Mouse (Mus musculus): ENCODE measurements around the gene Itsn1.

Itsn1 gene

DNA sequence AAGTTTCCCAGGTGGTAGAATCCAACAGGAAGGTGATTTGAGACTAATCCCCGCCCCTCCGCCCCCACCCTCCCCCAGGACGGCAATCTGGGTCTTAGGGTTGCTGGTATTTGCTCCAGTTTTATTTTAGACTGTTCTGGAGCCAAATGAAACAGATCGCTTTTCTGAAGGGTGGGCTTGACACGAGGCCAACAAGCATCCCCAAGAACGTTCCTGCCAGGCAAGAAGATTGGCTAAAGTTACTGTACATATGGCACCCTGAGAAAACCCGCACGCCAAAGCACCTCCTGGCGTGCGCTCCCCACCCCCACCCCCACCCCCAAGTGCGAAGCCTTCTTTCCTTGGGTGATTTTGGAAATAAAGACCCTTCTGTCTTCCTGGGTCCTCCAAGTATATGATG is 178.1 kb downstream of the Itsn1 start:
- DNase-seq (ENCODE audit: low spot score) = no peak

DNA sequence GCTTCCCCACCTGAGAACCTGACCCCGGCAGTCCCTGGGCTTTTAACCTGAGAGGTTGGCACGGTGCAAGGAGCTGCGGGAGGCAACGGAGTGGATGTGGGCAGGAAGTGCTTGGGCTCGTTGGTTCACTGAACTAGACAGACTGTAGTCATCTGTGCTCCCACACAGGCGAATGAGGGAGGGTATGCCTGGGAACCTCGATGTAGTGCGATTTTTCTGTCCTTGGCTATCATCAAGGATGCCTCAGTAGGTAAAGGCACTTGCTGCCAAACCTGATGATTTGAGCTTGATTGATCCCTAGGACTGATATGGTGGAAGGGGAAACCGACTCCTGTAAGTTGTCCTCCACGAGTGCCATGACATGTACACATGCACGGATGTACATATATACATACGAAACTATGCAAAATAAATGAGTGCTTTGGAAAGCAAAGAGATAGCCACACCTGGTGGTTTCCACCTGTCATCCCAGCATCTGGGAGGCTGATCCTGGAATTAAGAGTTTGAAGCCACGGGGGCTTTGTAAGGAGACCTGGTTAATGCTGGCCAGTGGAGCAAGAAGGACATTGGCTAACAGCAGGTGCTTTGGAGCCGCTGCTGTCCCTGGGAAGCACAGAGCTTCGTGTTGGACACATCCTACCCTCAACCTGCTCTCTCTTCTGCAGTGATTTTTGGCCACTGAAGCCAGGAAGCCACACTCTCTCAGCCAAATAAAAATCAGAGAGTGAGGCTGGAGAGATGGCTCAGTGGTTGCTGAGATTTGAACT is 180.7 kb downstream of the Itsn1 start:
- no peak for DNase-seq (ENCODE audit: low spot score)

DNA sequence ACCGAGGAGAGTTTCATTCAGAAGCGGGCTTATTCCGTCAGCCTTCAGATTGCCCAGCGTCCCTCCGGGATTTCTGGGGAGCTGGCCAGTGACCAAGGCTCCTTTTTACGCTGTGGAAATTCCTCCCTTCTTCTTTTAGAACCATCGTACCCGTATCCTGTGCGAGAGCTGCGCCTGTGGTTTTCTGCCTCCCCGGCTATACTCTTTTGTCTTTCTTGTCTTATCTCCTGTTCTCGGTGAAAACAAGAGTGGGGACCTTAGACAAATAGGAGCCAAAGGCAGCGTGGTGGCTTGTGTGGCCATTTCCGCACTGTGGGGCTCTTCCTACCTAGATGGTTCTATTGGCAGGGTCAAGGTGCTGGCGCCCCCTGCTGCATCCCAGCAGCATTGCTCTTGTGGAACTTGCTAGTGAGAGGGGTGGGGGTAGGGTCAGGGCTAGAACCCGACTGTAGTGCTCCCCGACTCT is 188.6 kb downstream of the Itsn1 start:
- DNase-seq (ENCODE audit: low spot score) = peak; percentile 89

DNA sequence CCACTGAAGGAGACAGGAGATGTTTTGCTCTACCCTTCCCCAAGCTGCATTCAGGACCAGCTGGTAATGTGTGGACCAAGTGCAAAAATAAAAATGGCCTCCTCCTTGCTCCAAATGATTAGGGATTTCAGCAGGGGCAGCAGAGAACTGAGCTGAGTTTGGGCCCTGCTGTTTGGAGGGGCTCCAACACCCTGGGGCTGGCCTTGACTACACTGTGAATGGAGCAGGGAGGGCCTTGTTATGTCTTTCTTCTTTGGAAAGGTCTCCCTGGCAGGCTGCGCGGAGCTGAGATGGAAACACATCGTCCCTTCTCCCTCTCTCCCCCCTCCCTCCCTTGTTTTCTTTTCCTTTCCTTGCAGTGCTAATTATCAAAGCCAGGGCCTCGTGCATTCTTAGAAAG is 189.4 kb downstream of the Itsn1 start:
- DNase-seq (ENCODE audit: low spot score) = peak; percentile 77

DNA sequence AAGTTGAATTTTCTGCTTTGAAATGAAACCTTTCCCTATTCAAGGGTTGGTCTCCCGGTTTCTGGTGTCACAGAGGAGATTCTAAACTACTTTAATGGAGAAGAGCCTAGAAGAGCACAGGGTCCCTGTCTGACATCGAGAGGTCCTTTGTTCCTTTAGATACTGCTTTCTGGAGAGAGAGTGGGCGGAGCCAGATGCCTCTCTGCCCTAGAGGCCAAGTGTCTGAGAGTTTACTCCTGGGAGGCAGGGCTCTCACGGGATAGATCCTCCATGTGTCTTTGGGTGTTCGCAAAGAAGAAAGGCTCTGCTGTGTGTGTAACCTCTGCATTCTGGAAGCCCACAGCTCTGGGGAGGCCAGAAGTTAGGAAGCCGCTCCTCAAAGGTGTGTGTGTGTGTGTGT is 190.0 kb downstream of the Itsn1 start:
- DNase-seq (ENCODE audit: low spot score) = peak; percentile 61

DNA sequence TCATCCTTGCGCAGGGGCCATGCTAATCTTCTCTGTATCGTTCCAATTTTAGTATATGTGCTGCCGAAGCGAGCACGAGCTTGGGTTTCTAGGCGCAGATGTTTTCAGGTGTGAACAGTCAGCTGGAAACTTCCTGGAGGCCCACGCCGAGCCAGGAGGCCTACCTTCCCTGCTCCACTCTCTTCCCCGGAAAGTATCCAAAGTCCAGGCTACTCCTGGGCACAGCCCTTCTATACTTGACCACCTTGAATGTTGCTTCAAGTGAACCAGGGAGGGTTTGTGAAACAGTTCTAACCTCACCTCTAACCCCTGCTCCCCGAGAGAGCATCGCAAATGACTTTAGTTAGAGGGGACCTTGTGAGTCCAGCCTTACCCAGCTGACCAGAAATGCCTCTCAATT is 192.3 kb downstream of the Itsn1 start:
- no peak for DNase-seq (ENCODE audit: low spot score)

DNA sequence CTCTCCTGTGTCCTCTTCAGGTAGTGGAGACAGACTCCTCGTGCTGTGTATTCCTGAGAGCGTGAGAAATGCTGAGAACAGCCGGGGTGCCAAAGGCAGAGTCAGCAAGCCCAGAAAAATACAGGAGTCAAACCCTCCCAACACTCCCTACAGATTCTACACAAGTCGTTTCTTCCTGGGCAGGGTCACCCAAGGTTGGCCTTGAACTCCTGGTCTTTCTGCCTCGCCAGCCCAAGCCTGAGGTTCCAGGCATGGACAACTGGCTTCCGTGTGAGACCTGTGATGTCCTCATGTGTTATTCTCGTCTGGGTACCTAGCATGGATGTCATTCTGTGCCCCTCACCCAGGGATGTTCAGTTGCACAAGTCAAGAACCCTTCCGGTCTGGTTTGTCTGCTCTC is 193.9 kb downstream of the Itsn1 start:
- no peak for DNase-seq (ENCODE audit: low spot score)

DNA sequence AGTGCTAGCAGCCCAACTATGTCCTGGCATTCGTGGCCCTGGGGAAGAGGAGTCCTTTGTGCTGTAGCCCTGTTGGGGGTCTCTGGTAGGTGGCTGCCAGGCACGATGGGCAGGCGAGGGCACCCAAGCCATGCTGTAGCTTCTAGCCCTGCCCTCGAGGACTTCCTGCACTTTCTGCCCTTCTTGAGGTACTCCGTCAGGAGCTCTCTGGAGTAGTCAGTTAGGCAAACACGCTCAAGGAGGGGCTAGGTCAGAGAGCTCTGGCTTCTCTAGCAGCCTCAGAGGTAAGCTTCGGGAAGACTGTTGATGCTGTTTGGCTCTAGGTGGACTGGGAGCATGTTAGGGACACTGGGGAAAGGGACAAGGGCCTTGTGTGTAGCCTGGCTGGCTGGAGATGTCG is 195.3 kb downstream of the Itsn1 start:
- DNase-seq (ENCODE audit: low spot score) = no peak

DNA sequence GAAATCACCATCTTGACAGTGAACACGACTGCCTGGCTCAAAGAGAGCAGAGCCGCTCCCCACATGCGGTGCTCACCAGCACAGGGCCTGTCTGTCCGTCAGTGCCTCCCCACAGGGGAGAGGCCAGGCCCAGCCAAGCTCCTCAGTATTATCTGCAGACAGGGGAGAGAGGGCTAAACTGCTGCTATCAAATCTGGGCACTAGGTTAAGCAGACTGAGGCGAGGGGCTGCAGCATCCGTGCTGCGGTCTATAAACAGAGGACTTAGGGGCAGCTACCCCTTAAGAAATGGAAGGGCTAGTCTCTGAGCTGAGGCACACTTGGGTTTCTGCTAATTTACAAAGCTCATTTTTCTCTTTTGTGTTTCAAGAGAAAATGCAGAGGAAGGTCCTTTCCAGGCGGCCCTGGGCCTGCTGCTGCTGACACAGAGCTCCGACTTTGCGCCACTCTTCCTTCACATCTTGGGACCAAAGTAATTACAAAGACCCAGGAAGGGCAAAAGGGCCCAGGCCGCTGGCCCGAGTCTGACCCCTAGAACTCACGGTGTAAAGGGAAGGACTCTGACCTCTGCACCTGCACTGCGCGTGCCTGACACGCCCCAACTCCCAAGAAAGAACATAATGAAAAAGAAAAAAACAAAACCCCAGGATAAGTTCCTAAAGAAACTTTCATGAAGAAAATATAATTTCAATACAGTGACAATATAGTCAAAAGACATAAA is 199.0 kb downstream of the Itsn1 start:
- no peak for DNase-seq (ENCODE audit: low spot score)

DNA sequence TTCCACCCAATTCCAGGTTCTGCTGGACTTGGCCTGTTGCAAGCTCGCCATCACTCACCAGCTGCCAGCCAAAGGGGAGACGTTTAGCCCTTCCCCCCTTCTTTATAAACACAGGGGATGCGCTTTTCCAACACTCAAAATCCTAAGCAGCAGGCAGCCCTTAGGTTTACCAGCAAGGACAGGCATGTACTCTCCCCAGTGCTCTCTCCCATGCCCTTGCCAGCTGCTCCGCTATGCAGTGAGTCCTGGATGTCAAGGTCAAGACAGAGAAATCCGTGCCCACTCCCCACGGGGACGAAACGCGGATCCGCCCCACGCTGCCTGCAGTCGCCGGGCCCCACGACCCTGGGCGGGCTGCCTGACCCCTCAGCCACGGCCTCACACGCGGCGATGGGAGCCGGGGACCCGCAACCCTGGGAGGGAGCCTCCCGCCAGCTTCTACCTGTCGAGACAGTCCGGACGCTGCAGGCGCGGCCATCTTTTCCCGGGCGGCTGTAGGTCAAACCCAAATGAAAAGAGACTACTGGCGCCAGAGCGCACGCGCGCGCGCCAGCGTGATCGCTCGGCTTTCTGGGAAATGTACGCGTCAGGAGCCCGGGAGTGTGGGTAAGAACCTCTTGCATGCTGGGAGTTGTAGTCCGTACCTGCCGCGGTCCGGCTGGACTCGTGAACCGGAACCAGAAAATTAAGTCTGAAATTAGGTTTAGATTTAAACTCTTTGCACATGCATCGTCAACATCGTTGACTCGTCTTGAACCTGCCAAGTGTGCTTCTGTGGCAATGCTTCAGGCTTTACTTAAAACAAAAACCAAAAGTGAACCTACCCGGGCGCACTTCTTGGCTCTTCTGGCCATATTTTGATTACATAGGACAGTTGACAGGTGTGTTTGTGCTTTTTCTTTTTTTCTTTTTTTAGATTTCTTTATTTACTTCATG is 202.3 kb downstream of the Itsn1 start:
- DNase-seq (ENCODE audit: low spot score) = peak; percentile 91

DNA sequence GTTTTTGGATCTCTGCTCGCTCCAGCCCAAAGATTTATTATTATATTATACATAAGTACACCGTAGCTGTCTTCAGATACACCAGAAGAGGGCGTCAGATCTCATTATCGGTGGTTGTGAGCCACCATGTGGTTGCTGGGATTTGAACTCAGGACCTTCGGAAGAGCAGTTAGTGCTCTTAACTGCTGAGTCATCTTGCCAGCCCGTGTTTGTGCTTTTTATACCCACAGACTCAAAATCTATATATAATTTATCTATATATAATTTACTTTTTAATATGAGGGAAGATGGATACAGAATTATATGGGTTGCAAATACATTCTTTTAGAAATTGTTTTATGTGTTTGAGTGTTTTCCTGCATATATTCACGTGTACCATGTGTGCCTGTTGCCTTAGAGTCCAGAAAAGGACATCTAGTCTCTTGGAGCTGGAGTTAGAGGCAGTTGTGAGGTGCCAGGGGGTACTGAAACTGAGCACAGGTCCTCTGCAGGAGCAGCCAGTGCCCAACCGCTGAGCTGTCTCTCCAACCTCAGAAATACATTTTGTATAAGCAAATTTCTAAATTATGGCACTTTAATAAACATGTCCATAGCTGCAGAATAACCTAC is 203.1 kb downstream of the Itsn1 start:
- DNase-seq (ENCODE audit: low spot score) = no peak

DNA sequence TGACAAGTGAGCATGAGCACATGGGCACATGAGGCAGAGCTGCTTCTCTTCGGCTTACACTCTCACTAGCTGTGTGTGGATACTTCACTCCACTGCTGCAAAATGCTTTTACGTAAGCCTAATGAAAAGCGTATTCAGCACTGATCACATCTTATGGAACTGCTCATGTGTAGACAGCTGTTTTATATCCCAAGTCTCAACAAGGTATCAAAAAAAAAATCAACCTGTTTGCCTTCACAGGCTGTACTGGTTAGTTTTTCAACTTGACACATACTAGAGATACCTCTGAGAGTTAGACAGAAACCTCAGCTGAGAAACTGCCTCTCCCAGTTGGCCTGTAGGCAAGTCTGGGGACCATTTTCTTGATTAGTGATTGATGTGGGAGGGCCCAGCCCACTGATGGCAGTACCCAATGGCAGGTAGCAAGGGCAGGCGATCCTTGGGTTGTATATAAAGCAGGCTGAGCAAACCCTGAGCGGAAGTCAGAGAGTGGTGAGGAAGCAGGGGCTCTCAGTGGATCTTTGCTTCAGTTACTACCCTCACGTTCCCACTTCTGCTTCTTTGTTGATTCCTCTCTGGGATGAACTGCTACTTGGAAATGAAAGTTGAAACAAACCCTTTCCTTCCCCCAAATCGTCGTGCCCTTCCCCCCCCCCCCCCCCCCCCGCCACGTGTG is 203.9 kb downstream of the Itsn1 start:
- DNase-seq (ENCODE audit: low spot score) = no peak

DNA sequence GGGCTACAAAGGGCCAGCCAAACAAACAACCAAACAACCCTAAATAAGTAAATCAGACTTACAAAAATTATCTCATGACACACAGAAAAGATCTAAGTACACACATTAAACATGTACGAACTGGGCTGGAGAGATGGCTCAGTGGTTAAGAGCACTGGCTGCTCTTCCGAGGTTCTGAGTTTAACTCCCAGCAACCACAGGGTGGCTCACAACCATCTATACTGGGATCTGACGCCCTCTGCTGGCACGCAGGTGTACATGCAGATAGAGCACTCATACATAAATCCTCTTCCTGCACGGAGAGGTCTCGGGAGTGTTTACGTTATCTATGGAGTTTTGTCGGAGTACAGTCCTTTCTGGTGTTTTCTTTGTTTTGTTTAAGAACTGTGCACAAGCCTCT is 206.0 kb downstream of the Itsn1 start:
- peak; percentile 75 for DNase-seq (ENCODE audit: low spot score)

DNA sequence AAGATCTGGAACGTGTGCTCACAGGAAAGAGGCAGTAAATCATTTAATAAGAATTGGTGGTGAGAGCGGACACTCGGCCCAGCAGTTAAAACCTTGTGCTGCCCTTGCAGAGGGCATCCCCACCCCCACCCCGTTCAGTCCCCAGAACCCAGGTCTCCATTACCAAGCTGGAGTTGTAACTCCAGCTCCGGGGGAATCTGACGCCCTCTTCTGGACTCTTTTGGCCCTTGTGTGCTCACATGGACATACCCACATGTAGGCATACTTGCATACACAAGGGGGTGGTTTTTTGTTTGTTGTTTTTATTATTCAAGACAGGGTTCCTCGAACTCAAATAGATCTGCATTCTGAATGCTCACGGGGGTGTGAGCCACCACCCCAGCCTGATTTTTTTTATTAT is 206.6 kb downstream of the Itsn1 start:
- no peak for DNase-seq (ENCODE audit: low spot score)

DNA sequence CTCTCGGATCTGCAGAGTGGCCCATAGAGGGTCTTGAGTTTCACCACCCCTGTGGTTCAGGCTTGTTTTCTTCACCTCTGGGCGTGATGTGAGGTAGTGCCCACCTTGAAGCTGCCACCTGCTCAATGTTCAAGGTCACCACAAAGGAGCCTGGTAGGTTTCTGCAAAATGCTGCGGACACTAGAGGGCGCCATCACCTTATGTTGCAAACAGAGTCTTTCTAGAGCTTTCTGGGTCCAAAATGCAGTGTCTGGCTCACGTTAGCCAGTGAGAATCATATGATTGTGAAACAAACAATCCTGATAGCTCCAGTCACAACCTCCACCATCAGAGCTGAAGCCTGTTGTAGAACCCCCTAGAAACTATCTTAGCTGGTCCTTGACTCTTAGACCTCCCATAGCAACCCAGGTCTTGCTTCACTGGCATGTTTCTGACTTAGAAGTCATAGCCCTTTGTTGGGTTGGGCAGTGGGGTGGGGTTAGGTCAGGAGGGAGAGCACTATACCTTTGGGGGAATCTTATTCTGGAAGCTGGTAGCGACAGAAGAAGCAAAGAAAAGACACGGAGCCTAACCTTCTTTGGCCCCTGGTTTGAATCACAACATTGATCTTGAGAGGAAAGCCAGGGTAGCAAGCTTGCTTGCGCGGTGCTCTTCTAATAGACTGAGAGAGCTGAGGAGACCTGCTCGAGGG is 207.4 kb downstream of the Itsn1 start:
- DNase-seq (ENCODE audit: low spot score) = peak; percentile 95

DNA sequence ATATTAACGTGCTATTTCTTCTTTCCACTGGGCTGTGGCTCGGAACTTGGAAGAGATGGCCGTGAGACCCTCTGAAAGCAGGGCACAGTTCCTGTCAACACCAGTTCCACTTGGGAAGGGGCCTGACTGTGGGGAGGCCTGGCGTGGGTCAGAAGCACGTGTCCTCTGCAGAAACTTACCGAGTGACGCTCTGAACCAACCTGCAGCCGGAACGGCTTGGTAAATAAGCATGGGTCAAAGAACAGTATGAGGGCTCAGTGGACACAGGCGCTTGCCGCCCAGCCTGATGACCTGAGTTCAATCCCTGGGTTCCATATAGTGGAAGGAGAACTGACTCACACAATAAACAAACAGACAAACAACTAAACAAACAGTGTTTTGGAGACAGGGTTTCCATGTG is 208.2 kb downstream of the Itsn1 start:
- DNase-seq (ENCODE audit: low spot score) = no peak

DNA sequence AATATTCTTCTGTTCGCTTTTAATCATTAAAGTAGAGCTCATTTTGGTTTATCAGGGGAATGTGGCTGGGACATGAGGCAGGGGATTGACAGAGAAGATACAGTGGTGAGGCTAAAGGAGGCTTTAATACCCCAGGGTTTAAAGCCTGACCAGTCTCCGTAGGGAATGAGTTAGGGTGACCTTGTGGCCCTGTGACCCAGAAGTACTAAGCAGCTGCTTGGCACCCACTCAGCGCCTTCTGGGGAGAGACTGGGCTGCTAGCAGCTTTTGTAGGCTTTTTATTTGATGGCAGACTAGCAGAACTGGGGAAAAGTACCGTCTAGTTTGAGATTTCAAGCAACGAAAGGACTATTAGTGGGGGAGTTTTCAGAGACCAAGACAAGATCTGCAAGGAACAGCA is 209.1 kb downstream of the Itsn1 start:
- DNase-seq (ENCODE audit: low spot score) = no peak

DNA sequence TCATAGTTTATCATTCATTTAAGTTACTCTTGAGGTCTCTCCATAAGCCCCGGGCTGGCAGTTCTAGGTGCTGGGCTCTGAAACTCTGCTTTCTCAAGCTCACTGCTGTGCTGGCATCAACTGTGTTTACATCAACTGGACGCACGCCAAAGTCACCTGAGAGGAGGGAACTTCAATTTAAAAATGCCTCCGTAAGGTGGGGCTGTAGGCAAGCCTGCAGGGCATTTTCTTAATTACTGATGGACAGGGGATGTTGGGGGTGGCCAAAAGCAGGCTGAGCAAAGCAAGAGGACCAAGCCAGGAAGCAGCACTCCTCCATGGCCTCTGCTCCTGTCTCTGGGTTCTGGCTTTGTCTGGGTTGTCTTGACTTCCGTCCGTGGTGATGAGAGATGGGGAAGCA is 211.6 kb downstream of the Itsn1 start:
- no peak for DNase-seq (ENCODE audit: low spot score)

DNA sequence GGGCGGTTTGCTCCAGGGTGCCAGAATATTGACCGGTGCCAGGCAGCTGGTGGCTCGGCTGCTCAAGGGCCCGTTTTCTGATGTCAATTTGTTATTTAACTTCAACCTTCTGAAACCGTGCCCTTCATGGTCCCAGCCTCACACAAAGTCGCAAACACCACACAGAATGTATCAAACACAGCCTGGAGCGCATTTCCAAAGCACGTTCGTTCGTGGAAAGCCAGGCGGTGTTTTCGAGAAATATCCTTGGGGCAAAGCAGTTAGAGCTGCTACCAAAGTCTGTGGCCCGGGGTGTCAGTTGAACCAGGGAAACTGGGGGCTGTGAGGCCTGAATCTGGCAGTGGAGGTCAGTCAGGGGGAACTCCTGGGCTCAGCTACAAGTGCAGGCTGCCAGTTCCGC is 213.1 kb downstream of the Itsn1 start:
- no peak for DNase-seq (ENCODE audit: low spot score)

DNA sequence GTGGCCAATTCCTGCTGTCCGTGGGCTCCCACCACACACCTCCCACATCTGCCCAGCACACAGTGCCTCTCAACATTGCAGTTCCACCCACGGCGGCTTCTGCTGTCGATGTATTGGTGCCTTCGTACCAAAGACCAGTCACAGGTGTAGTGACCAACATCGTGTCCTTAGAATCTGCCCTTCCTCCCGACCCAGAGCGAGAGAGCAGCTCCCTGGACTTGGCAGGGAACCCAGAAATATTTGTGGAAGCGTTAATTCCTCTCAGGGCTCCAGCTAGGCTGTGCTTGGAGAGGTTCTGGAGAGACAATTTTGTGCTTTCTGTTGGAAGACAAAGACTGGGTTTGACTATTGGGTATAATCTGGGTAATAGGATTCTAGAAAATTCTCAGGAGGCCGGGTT is 217.2 kb downstream of the Itsn1 start:
- DNase-seq (ENCODE audit: low spot score) = no peak

DNA sequence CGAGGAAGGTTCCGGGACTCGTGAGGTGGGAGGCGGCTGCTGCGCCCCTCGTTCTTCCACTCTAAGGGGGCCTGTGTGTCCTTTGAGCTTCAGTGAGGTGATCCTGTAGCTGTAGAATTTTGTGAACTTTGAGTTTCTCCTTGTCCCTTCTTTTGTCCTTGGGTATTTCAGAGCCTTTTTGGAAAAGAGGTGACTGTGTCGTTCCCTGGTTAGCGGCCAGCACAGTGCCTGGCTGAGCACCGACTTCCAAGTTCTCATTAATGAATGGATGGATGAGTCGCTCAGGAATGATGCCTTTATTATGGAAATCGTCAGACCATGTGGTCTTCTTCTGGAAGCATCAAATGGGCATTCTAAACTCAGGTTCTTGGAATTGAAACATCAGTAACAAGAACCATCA is 218.0 kb downstream of the Itsn1 start:
- DNase-seq (ENCODE audit: low spot score) = no peak
